Mouse (Mus musculus) layer of hippocampus, postnatal 14 days (tissue): ENCODE measurements around the gene Gm6614. TPM values are rescaled to one million over a fixed set of nuclear protein-coding genes. Genes with fewer than 3 reads are reported as not detected.
"Not testable (repeated sequence)": the region's sequence is repeated elsewhere in the genome, so short reads cannot be mapped to it uniquely, and the experiment has no call there.

Experiments used
- DNase-seq, 2 experiments: peaks; one replicate each; pipeline ENCODE4 v3.0.0; 2021 to 2022; ENCODE audit warnings: low spot score in 2 of 2, mixed read lengths in 1 of 2
- long read RNA-seq, 2 experiments: library from polyadenylated mRNA; stranded (forward); transcript quantifications; one replicate each; pipeline ENCODE4 v2.0.0; 2021
- total RNA-seq, 2 experiments: library from RNA; stranded (reverse); gene quantifications; 2 replicates each; pipeline ENCODE4 v1.2.3; 2021

Gene Gm6614
- not detected for total RNA-seq
- long read RNA-seq, experiment 1, result 0 reads
- long read RNA-seq, experiment 2, result 0 reads

DNA sequence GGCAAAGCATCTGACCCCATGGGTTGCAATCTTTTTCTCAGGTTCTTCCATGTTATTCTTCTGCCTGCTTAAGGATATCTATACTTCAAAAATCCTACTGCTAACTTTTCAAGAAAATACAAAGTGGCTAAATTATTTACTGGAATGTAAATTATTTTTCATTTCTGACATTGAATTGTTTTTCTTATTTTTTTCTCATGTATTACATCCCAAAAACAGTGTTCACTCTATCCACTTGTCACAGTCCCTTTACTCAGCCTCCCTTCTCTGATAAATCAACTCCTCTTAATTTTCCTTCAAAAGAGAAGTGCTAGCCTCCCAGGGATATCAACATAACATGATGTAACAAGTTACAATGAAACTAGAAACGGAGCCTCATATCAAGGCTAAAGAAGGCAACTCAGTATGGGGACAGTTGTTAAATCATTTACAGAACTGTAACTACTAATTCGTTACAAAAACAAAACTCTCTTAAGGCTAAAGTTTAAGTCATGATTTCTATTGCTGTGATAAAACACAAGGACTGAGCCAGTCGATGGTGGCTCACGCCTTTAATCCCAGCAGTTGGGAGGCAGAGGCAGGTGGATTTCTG, at the start of gene Gm6614:
TSS of gene Gm6614 (minus strand) at position 51 of the 592 bp plus-strand sequence.
- DNase-seq, result no peak

DNA sequence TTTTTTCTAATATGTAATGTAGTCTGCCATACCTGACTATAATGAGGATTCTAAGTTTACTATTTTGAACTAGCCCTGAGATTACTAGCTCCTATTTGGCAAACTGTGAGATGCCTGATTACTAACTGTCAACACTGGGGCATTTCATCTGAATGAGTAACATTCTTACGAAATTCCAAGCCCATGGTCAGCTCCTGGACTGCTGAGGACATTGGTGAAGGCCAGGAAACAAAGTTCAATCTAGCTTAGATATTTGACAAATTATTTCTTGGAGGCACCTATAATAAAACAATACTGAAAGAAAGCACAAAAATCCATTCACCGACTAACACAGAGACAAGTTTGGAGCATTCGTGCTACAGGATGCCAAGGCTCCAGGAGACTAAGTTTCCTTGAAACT, 47.1 kb upstream of the Gm6614 start:
- DNase-seq, result not testable (repeated sequence)

- no peak for DNase-seq
Measured at GRCm38 (mm10) chr6:142047689-142048088, 36.5 kb upstream of the Gm6614 start.

DNA sequence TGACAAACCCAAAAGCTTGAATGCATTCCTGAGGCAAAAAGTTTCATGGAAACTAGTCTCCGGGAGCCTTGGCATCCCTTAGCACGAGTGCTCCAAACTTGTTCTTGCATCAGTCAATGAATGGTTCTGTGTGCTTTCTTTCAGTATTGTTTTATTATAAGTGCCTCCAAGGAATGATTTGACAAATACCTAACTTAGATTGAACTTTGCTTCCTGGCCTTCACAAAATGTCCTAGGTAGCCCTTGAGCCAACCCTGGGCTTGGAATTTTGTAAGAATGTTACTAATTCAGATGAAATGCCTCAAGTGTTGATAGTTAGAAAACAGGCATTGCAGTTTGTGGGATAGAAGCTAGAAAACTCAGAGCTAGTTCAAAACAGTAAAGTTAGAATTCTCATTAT, 34.5 kb upstream of the Gm6614 start:
- DNase-seq, result no peak

- DNase-seq, result no peak
Measured at GRCm38 (mm10) chr6:142041896-142042295, 30.7 kb upstream of the Gm6614 start.

GRCm38 (mm10) chr6:142040306-142041175, 29.3 kb upstream of the Gm6614 start:
- peak; percentile 18 to 28 for DNase-seq

DNA sequence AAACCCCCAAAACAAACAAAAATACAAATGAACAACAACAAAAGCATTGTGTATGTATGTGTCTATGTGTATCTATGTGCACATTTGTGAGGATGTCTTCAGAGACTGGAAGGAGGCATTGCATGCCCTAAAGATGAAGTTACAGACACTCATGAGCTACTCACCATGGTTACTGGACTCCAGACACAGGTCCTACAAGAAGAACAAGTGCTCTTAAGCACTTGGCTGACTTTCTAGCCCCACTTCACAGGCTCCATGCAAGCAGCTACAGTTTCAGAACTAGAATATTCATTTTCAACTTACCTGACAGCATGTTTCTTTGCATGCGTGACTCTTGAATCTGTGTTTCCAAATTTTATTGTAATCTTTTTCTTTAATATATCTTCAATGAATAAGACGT, 24.6 kb upstream of the Gm6614 start:
- no peak for DNase-seq

GRCm38 (mm10) chr6:142021671-142022070, 10.5 kb upstream of the Gm6614 start:
- DNase-seq, result no peak

DNA sequence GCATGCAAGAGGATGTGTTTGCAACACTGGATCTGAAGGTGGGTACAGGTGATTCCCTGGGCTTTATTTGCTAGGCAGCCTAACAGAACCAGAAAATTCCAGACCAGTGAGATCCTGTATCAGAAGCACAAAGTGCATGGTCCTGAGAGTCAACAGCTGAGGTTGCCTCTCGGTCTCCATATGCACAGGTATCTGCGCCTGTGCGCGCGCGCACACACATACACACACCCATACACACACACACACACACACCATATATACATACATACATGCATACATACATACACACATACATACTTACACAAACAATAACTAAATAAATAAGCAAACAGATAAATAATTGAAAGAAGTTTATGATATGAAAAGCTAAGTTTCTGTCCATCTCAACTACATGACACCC, 24.4 kb downstream of the Gm6614 start:
- DNase-seq, result no peak

- DNase-seq, result no peak
Measured at GRCm38 (mm10) chr6:141984644-141985043, 26.6 kb downstream of the Gm6614 start.

GRCm38 (mm10) chr6:141962420-141962819, 48.8 kb downstream of the Gm6614 start:
- no peak for DNase-seq

DNA sequence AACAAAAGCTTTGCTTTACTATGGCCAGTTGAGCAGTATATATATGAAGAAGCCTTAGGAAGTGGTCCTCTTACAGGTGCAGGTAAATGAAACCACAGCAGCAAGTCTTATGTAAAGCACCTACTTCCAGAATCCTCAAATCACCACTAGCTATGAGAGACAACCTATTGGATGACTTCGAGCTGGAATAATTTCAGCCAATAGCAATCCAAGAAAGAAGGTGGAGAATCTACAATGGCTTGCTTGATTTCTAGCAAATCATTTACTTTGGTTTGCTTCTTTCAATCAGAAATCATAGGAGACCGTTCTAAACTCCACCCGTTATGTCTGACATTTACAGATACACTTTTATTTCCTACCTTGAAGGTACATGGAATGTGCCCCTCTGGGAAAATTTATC, 49.4 kb downstream of the Gm6614 start:
- no peak for DNase-seq

DNA sequence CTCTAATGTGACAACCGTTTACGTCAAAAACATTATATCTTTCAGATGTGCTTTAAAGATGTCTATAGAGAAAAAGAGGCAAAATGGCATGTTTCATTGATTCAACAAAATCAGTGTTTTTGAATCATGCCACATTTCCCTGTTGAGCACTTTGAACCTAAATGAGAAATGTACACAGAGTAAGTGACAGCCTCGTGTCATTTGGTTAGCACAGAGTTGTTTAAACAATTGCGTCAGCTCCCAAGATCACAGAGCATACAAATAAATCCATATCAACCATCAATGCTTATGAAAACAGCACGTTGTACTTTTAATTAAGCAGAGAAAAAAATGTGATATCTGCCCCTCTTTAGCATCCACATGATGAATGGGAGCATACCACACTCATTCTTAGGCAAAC, 50.7 kb downstream of the Gm6614 start:
- DNase-seq, result no peak

- no peak for DNase-seq
Measured at GRCm38 (mm10) chr6:141946862-141947261, 64.4 kb downstream of the Gm6614 start, which contains the start of gene Slco1a1. Gene Slco1a1, minus strand, starts transcription at chr6:141946962.

- DNase-seq, result no peak
Measured at GRCm38 (mm10) chr6:141940451-141940850, 70.8 kb downstream of the Gm6614 start.

Other genes with a start within 250 kb of the Gm6614 start
- gene Gm5724, start 237.6 kb downstream of the Gm6614 start, total RNA-seq, result not detected
- gene Slco1a4, start 155.2 kb downstream of the Gm6614 start, total RNA-seq, result 10 to 100 TPM; 38.6 to 44.3 TPM
- not detected for gene Slco1a1, start 64.5 kb downstream of the Gm6614 start, total RNA-seq
- 1 to 10 TPM in 1 of 2 experiments, not detected in 1; 1.4 TPM for gene Slco1a6, start 197.1 kb upstream of the Gm6614 start, total RNA-seq